Mouse (Mus musculus) adrenal gland (tissue): ENCODE results near the gene Dlg2.
"Not testable (repeated sequence)": the region's sequence is repeated elsewhere in the genome, so short reads cannot be mapped to it uniquely, and the experiment has no call there.

Experiments
- intact Hi-C: fragments of 180-260 bp; cut with DNase I; formaldehyde crosslinking; loops from one replicate; pipeline ENCODE4 v1.15.1; 2025

Dlg2 gene

DNA sequence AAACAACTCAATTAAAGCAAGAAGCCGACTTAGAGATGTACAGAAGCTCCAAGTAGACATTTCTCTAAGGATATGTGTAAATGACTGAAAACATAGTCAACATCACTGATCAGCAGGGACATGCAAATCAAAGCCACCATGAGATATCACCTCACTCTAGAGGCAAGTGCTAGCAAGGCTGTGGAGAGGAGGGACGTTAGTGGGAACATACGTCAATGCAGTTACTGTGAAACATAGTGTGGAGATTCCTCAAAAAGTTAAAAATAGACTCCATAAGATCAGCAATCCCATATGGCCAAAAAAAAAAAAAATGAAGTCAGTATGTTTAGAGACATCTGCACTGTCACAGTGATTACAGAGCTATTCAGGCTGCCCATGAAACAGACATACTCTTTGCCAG is 349.2 kb downstream of the Dlg2 start:
- intact Hi-C loops, result no loop called here

DNA sequence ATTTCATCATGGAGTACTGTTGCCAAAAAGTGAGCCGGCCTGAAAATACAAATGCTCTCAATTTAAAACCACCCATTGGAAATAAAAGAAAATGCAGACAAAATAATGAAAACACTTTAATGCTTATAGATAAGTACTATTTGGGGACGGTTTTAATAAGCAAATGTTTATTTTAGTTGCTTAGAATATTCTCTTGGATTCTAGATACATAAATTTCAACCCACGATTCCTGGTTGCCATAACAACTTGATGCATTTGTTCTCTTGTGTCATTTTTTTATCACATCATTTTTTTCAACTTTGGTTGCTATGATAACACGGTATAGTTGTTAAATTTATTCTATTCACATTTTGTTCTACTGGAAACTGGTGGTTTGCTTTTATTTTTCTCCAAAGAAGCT is 364.8 kb downstream of the Dlg2 start:
- intact Hi-C loops, result no loop called here

DNA sequence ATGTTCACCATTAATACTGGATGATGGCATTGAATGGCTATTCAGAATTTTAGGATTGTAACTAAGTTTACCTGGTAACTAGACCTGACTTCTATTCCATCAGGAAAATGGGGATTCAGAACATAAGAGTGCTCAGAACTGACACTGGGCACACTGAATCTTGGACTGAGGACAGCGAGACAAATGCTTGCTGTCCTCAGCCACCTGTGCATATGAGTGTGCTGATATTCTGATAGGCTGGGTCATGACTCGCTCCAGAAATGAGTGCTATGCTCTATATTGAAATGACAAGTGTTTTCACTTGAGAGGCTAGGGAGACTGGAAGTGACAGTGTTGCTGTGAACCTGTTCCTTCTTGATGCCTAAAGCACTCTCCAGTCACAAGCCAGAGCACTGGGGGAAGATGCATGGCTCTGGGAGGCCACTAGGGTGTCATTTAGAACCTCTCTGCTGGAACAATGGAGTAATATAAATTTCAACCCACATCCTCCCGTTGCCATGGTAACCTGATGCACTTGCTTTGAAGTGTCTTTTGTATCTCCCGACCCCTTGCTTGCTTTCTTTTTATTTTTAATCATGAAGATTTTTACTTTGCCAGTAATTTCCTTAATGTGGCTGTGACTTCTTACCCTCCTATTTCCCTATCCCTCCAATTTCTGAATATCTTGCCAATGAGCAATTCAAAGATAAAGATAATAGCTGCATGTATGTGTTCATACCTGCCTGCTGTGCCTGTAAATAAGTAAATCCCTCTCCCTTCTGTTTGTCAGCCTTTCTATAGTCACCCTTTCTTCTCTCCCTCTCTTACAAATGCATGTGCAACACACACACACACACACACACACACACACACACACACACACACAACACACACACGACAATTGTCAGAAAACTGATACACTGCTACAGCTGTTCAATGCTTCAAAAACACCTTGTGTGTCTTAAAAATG is 367.1 kb downstream of the Dlg2 start:
- intact Hi-C loops, result no loop called here

DNA sequence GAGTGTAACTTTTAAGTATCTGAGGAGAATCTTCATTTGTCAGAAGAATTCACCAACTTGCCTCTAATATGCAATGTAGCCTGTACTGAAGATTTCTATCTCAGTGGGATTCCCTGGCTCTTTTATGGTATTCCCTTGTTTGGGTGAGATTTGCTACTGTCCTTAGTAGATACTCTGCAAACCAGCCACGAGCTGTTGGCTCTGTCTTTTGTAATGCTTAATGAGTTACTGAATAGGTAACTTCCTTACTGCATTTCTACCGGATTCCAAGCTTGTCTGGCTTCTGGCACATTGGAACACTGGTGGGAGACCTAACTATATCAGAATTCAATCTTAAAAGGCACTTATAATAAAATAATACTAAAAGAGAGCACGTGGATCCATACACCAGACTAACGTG is 400.3 kb downstream of the Dlg2 start:
- intact Hi-C loops, result not testable (repeated sequence)

DNA sequence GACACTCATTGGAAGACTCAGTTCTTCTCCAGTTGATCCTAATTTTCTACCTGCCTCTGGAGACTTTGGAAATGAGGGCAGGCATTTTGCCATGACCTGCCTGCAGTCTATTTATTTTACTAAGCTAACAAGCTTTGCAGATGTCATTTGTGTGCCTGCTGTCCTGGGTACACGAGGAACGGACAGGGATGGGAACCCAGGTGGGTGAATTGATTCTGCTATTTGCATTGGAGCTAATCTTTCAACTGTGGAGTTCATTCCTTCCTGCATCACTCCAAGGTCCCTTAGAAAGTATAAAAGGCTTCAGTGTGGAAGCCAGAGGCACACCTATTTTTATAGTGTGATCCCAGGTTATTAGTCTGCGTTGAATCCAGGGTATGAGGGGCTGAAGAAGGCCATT is 406.3 kb downstream of the Dlg2 start:
- intact Hi-C loops, result no loop called here

DNA sequence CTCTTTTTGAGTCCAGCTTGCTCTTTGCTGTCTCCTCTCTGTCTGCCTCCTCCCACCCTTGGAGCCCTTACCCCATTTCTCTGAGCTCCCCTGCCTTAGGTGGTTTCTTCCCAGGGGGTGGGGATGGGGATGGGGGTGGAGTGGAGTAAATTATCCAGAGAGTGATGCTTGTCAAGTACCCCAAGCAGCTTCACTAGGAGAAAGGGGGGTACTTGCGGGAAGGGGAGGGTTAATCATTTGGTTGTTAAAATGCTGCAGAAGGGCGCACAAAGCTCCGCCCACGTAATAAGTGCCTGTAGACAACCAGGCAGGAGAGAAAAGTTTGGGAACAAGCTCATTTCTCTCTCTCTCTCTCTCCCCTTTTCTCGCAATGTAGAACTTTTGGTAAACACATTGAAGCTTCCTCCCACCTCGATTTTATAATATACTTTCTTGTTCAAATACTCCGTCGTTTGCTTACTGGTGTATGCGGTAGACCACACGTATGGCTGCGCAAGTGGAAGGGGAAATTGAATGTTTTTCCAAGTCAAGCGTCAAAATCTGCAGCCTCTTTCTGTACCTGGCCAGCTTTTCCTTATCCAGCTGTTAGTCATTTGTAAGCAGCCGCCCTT is 410.0 kb downstream of the Dlg2 start:
- intact Hi-C loops, result no loop called here

DNA sequence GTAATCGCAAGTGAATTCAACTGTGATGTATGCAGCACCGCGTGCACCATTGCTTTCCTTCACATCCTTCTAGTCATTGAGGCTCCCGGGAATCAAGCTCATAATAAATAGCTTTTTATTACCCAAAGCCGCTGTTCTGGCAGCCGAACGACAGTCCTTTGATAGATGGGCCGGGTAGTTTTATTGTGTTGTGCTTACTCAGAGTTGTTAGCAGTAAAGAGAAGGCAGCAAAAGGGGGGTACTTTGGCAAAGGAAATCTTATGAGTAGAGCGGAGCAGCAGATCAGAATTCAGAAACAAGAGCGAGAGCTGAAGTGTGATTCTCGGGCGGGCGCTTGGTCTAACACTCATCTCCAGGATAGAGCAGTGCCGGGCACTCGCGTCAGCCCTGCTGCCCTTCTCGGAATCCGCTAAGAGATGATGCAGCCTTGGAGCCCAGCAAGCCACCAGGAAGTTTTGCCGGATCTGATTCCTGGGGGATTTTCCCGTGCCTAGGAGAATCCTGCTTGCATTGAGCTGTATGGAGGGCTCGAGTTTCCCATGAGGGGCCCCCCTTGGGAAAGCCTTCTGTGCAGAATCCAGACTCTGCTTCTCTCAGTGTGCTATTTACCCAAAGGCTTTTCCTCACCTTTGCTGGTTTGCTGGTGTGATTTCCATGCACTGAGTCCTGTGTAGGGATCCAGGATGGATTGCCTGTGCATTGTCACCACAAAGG is 410.7 kb downstream of the Dlg2 start:
- intact Hi-C loops, result no loop called here

DNA sequence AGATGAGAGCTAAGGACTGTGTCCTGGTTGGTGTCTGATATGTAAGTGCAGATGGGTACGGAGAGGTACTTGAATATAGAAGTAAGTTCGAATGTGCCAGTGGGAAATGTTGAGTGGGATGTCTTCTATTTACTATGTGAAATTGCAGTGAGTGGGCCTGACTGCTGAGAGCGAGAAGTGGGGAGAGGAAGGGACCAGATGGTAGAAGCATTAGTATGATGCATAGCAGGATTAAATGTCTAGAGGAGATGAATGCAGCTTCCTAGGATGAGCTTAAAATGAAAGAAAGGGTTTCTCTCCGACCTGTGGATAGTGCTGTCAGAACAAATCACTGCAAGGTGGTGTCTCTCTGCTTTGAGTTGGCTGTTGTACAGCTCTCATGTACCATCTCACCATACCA is 451.0 kb downstream of the Dlg2 start:
- intact Hi-C loops, result no loop called here

DNA sequence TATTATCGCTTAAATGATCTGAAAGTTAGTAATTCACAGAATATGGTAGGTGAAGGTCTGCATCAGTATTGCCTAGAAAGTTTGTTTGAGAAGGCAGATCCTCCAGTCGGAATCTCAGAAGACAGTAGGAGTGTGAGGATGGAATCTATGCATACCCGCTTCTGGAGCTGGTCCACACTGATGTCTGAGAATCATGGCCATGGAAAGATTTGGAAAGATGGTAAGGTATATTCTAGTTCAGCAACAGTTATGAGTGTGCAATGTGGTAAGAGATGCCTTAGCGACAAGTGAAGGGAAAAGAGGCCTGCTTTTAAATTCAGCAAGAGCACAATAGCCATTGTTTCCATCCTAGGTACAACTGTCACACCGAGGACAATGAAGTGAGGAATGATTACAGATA is 464.3 kb downstream of the Dlg2 start:
- intact Hi-C loops, result no loop called here

DNA sequence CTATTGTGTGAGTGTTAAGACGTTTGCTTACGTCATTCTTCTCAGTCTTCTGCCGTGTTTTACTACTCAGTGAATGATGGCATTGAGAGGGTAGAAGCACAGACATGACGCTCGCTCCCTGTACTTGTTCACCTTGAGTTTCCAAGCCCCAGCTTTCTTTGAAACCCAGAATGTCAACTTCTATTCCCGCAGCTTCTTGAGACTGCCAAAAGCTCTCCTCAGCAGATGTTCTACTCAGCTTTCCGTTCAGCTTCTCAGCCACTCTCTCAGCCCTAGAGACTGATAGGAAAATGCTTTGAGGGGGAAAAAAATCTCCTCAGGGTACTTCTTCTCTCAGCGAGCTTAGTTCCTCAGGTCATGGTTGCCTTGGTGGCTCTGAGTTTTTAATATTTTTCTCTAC is 470.6 kb downstream of the Dlg2 start:
- intact Hi-C loops, result no loop called here

DNA sequence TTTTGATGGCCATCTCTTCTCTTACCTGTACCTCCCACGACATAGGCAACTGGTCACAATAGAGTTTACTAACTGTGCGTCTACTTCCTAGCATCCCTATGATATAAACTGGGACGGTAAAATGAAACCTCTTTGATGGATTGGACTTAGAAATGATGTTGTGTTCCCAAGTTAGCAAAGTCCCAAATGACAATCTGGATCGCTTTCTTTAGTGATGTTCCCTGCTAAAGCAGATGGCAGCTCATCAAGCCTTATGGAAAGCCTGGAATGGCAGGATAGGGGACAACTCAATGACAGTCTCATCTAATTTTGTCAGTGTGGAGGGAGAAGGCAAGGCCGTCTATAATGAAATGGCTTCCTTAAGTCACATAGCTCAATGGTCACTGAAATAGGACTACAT is 472.7 kb downstream of the Dlg2 start:
- intact Hi-C loops, result no loop called here

DNA sequence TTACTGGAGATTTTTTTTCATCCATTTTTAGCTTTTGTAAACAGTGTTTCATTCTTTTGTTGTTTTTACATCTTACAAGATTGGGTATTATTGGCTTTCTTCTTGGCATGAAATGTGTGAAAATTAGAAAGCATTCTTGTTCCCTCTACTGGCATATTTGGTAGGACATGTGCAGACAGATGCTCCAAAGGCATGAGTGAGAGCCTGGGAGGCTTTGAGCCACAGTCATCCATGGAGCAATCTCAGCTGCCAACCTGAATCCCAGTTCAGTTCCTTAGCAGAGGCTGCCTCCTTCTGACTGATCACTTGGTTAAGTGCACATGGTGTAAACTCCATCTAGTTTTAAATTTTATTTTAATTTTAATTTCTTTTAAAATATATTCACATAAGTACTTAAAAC is 500.8 kb downstream of the Dlg2 start:
- intact Hi-C loops, result no loop called here

DNA sequence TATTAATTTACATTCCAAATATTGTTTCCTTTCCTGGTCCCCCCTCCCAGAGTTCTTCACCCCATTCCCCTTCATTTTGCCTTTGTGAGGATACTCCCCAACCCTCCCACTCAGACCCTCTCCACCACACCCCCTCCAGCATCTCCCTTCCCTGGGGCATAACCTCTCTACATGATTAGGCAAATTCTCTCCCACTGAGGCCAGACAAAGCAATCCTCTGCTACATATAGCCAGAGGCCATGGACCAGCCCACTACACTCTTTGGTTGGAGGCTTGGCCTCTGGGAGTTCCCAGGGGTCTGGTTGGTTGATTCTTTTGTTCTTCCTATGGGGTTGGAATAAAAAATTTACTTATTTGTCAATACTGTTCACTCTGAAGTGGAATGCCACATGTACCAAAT is 505.6 kb downstream of the Dlg2 start:
- intact Hi-C loops, result no loop called here

DNA sequence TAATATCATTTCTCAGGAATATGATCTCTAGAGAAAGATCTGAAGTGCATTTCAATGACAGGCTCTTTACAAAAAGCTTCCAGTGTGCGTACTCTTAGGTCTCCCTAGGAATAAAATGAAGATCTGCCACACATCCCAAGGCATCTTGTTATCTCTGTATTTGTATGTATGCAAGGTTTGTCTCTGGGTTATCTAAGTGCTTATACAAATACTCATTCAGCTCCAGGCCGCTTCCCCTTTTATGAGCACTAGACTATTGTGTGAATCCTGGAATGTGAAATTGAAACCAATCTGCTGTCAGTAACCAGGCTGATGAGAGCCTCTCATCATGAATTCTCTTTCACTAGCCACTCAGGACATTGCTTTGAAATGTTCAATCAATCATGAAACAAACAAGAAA is 534.2 kb downstream of the Dlg2 start:
- intact Hi-C loops, result no loop called here

DNA sequence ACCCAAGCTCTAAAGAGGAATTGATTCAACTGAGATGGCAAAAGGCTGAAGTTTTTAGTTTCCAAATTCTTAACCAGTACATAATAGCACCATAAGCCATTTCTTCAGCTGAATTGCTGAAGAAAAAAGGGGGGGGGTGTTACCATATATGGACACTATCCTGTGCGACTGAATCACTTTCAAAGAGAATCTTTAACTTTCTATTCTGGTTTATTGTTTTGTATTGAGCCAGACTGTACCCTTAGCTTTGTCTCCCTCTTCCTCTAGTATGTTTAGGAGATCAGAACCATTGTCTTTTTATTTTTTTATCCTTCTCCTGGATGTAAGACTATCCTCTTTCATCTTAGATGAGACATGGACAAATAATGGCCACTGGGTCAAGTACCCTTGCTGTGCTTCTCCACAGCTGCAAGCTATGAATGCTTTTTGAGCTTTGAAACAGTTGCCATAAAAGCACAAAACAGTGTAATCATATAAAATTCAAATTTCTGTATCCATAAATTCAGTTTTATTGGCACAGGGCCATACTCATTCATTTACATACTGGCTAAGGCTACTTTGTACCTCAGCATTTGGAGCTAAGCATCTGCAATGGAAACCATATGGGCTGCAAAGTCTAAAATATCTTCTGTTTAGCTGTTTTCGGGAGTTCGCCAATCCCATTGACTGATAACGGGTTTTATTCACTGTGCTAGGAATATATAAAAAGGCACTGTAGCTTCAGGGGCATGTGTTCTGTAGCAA is 568.7 kb downstream of the Dlg2 start:
- intact Hi-C loops, result no loop called here

DNA sequence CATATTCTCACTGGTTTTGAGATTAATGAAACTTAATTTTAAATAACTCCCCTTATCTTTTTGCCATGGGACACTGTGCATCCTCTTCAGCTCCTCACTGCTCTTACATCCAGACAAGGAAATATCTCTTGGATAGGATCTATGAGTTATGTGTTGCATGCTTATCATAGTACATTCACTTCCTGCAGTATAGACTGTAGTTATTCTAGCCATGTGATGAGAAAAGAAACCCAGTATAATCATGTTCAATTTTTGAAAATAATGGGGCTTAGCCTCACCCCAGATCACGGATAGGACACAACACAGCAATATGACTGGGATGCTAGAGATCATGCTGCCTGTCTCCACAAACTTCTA is 569.2 kb downstream of the Dlg2 start:
- intact Hi-C loops, result no loop called here

DNA sequence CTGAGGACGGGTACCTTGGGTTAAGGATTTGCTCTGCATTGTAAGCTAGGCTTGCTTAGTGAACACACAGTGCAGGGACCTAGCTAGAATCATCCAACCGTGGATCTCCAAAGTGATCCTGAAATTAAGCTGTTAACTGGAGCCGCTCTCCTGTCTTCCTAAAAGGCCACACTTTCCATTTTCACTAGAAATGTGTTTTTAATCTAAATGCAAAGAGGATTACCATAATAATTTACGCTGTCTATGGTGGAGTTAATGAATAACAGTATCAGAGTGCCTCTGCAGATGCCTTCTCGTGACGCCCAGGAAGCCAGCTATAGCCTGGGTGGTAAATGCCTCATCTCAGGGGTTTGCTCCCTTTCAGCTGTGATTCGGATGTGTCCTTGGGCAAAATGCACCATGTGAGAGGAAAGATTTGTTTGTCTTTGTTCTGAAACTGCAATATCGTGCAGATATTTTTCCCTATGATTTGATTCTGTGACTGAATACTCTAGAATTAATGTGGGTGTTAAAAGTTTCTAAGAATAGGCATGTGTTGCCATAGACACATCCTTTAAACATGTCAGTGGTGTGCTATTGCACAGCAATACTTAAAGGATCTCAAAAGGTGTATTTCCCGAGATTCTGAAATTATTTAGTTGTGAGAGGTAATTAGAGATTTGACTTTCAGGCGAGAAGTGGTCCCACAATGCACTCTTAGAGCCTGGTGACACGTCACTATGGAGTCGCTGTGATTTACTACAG is 587.0 kb downstream of the Dlg2 start:
- intact Hi-C loops, result no loop called here

DNA sequence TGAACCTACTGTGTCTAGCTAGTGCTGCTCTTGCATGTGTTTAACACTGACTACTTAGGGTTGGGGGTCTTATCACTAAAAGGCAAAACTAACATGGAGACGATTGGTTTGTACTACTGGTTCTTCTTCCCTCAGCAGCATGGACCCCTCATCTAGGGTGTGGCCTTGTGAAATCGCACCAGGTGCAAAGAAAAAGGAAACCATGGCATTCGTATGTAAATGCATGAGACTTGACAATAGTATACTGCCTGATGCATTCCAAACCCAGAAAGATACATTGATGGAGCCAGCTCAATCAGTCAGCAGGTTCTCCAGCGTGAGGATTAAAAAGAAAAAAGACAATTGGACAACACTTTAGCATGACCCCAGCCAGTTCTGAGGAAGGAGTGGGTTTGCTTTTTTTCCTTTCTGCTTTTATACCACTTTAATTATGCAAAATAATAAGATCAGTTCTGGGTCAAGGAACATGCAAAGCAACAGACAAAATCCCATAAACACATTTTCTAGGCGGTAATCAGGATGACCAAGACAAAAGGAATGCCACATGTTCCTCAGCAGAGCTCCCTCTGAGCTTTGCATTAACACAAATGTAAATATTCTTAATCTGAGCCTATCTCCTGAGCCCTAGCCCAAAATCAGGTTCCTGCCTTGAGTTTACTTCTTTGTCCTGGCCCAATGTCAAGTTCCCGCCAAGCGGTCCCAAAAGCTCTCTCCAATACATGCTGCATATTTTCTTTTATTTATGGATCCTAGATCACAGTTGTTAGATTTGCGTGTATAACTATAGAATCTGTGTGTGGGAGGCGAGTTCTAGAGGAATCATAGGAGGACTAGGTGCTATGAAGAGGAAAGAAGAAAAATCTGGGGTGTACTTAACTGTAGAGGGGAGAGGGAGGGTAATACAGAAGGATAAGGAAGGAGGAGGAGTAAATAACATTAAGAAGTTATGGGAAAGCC is 595.6 kb downstream of the Dlg2 start:
- intact Hi-C loops, result no loop called here

DNA sequence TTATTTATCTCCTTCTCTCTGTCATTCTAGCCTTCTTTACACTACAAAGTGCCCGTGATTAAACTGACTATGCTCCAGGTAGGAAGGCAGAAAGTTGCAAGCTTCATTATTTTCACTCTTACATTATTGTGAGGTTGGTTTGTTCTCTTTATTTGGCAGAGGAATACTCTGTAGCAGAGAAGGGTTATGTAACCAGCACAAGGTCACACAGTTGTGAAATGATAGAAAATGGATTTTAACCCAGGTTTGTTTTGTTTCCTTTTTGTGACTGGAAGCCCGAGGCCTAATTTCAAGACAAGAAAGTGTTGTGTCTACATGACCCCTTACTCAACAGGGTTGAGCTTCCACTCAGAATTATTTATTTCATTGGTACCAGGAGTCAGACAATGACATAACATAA is 609.6 kb downstream of the Dlg2 start:
- intact Hi-C loops, result no loop called here
